Mouse (Mus musculus): Measurements from ENCODE around the gene Inpp4b. TPM values are rescaled to one million over a fixed set of nuclear protein-coding genes. Genes with fewer than 3 reads are reported as not detected.

Gene Inpp4b
- polyA plus RNA-seq, 1 experiment: 2.7 TPM

DNA sequence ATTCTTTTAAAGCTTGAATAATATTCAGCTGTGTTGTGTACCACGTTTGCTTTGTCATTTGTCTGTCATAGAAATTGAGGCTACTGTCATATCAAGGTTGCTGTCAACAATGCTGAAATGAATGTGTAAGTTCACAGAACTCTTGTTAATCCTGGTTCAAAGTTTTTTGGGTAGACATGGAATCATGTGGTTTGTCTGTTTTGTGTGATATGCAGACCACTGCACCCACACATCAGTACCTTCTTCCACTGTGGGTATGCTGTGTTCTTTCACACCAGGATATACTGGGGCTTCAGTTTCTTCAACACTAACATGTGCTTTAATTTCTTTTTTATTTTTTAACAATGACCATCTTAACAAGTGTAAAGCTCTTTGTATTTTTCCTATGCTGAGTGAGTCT lies 220.0 kb downstream of the Inpp4b start:
- TF ChIP-seq CTCF (IDR thresholded peaks at IDR 0.05; ENCODE audit: extremely low read depth, insufficient read depth, low read length): no peak
- TF ChIP-seq POLR2A (IDR thresholded peaks at IDR 0.05; ENCODE audit: extremely low read depth, insufficient read depth, low read length): no peak
- no peak overlapping the region for H3K27ac ChIP-seq (ENCODE audit: insufficient read depth, low read length)
- no peaks in the 10 kb centered on the region for H3K4me1 ChIP-seq (ENCODE audit: control insufficient read depth, insufficient read depth, low read length)
- H3K4me3 ChIP-seq (ENCODE audit: insufficient read depth, low read length): no peak overlapping the region

DNA sequence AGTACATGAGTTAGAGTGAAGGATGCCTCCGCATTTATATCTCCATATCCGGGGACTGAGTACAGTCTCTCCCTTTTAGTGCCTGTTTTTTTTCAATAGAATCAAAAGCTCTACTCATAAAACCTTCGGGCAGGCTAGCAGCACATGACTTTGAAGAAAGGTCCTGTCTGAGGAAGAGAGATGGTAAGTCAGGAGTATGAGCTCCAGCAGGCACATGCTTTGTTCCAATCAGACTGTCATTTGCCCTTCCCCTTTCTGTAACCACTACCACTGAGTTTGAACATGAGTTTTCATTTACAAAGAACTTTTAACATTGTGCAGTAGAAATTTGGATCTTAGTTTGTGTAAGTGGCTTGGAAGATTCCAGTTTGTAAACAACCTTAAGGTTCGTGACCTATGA lies 223.1 kb downstream of the Inpp4b start:
- Histone ChIP-seq H3K27ac (ENCODE audit: insufficient read depth, low read length) (no peak overlapping the region), H3K4me1 (ENCODE audit: control insufficient read depth, insufficient read depth, low read length) (no peaks in the 10 kb centered on the region), H3K4me3 (ENCODE audit: insufficient read depth, low read length) (no peak overlapping the region)
- TF ChIP-seq CTCF (IDR thresholded peaks at IDR 0.05; ENCODE audit: extremely low read depth, insufficient read depth, low read length) (no peak), POLR2A (IDR thresholded peaks at IDR 0.05; ENCODE audit: extremely low read depth, insufficient read depth, low read length) (no peak)

DNA sequence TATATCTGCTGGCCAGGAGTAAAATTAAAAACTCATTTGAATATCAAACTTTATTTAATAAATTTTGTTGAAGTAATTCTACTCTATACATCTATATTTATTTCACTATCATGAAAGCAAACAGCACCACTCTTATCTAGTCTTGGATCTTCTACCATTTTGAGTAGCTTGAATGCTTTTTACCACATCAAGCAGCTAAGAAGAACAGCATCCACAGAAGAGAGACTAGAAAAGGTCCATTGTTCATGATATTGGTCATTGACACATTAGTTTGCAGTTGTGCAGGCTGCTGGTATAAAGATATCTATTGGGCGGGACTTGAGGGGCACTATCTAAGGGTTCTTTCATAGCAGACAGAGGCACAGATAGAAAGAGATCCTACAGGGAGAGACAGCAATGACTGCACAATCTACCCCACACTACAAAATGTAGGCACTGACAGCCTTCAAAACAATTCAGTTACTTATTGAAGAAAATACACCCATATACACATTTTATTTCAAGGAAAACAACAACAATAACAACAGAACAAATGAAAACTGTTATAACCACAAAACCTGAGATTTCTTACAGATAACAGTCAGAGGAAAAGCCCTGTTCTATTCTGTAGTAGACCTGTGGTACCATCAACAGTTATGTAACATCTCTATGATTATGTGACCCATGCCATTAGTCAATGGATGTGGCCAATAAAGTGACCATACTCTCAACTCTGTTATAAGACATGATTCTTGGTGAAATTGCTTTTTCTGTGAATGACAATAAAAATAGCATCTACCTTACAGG lies 230.2 kb downstream of the Inpp4b start:
- no peak for TF ChIP-seq POLR2A (IDR thresholded peaks at IDR 0.05; ENCODE audit: extremely low read depth, insufficient read depth, low read length)
- Histone ChIP-seq H3K27ac (ENCODE audit: insufficient read depth, low read length) (no peak overlapping the region), H3K4me1 (ENCODE audit: control insufficient read depth, insufficient read depth, low read length) (no peaks in the 10 kb centered on the region), H3K4me3 (ENCODE audit: insufficient read depth, low read length) (no peak overlapping the region)

DNA sequence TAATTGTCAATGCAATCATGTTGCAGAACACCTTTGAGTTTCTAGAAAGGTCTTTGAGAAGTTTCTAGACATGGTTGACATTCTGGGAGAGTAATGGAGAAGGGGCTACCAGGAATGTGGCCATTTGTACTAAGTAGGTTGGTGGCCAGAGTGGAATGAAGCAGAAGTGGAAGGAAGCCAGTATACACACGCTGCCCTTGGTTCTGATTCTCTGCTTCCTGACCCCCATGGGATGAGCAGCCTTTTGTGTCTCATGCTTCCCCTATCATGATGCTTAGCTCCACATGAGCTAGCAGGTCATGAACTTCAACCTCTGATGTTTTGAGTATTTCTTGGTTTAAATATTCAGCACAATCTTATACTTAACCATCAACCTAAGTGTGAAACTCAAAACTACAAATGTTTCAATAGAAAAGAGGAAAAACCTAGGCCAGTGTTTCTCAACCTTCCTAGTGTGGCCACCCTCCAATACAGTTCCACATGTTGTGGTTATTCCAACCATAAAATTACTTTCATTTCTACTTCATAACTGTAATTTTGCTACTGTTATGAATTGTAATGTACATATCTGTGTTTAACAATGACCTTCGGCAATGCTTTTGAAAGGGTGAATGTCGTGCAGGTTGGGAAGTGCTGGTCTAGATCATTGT lies 233.0 kb downstream of the Inpp4b start:
- Histone ChIP-seq H3K27ac (ENCODE audit: insufficient read depth, low read length) (no peak overlapping the region), H3K4me1 (ENCODE audit: control insufficient read depth, insufficient read depth, low read length) (no peaks in the 10 kb centered on the region), H3K4me3 (ENCODE audit: insufficient read depth, low read length) (no peak overlapping the region)
- TF ChIP-seq POLR2A (IDR thresholded peaks at IDR 0.05; ENCODE audit: extremely low read depth, insufficient read depth, low read length) (no peak), CTCF (IDR thresholded peaks at IDR 0.05; ENCODE audit: extremely low read depth, insufficient read depth, low read length) (no peak)

DNA sequence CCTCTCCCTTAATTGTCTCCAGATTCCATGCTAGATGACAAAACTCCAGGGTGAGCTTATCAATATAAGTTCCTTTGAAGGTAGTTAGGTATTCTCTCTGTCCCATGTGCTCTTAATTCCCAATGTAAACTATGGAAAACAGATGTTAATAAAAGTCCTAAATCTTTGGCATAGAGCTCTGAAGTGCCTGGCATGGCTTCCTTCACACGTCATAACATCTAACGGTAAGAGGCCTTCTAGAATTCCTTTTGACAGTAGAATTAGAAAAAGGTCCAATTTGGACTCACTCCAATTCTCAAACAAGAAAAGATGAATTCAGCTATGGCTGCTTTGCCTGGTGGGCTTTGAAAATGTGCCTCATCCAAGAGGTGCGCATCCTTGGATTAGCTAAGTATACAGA lies 236.6 kb downstream of the Inpp4b start:
- Histone ChIP-seq H3K27ac (ENCODE audit: insufficient read depth, low read length) (no peak overlapping the region), H3K4me1 (ENCODE audit: control insufficient read depth, insufficient read depth, low read length) (no peaks in the 10 kb centered on the region), H3K4me3 (ENCODE audit: insufficient read depth, low read length) (no peak overlapping the region)
- TF ChIP-seq POLR2A (IDR thresholded peaks at IDR 0.05; ENCODE audit: extremely low read depth, insufficient read depth, low read length): no peak
- no peak for TF ChIP-seq CTCF (IDR thresholded peaks at IDR 0.05; ENCODE audit: extremely low read depth, insufficient read depth, low read length)

DNA sequence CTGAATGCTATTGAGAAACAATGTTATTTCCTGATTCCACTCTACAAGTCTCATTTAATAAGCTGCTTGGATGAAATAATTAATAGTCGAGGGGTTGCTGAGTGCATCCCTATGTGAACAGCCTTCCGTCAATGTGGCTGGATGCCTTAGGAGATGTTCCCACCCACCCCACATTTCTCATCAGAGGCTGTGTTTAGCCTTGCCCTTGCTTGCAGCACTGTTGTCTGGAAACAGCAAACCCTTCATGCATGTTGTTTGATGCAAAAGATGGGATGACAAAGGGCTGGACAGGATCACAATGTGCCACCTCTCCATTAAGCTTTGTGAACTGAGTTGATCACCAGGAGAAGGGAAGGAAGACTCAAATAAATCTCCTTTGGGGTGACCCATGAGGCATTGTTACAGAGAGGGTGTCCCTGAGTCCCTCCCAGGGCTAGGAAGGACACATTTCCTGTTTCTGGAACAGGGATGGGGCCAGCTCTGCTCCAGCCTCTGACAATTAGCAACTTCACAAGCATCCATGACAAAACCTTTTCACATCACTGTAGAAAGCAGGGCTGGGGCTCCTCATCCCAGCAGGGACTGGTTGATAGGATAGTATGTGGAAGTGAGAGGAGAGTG lies 239.6 kb downstream of the Inpp4b start:
- TF ChIP-seq CTCF (IDR thresholded peaks at IDR 0.05; ENCODE audit: extremely low read depth, insufficient read depth, low read length) (no peak), POLR2A (IDR thresholded peaks at IDR 0.05; ENCODE audit: extremely low read depth, insufficient read depth, low read length) (no peak)
- no peaks in the 10 kb centered on the region for H3K4me1 ChIP-seq (ENCODE audit: control insufficient read depth, insufficient read depth, low read length)
- H3K4me3 ChIP-seq (ENCODE audit: insufficient read depth, low read length): no peak overlapping the region

DNA sequence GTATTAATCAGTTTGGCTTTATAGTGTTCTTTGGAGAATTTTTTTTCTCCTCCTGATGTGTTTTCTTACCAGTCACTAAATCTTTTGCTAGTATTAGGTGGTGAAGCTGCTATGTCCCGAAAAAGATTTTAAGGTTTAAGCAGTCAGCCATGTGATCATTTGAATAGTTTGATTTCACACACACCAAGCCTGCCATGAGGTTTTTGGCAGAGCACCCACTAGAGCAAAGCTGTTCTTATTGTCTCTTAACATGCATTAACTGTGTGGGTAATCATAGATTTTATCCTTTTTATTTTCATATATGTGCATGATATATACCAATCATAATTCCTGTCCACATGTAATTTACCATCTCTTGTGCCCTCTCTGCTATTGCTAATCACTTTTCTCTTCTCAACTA lies 240.6 kb downstream of the Inpp4b start:
- Histone ChIP-seq H3K4me3 (ENCODE audit: insufficient read depth, low read length) (no peak overlapping the region), H3K4me1 (ENCODE audit: control insufficient read depth, insufficient read depth, low read length) (no peaks in the 10 kb centered on the region), H3K27ac (ENCODE audit: insufficient read depth, low read length) (no peak overlapping the region)
- no peak for TF ChIP-seq POLR2A (IDR thresholded peaks at IDR 0.05; ENCODE audit: extremely low read depth, insufficient read depth, low read length)
- TF ChIP-seq CTCF (IDR thresholded peaks at IDR 0.05; ENCODE audit: extremely low read depth, insufficient read depth, low read length): no peak

More for the DNA sequence above, 239.6 kb downstream of the Inpp4b start:
- H3K27ac ChIP-seq (ENCODE audit: insufficient read depth, low read length): no peak overlapping the region

DNA sequence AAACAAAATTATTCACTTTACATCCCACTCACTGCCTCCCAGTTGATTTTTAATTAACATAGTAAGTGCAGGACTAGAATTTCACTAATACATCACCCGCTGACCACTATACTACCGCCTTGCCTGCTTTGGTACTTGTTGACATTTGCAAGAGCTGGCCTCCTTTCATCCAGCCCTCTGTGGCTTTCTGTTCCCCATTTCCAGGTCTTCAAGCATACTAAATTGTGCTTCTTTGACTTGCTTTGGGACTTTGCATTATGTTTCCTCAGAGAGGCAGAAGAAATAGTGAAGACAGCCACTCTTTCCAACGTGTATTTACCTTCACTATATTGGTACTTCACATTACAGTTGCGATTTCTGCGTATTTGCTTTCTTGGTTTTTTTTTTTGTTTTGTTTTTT lies 244.4 kb downstream of the Inpp4b start:
- no peaks in the 10 kb centered on the region for H3K4me1 ChIP-seq (ENCODE audit: control insufficient read depth, insufficient read depth, low read length)
- H3K4me3 ChIP-seq (ENCODE audit: insufficient read depth, low read length): no peak overlapping the region
- TF ChIP-seq CTCF (IDR thresholded peaks at IDR 0.05; ENCODE audit: extremely low read depth, insufficient read depth, low read length): no peak
- TF ChIP-seq POLR2A (IDR thresholded peaks at IDR 0.05; ENCODE audit: extremely low read depth, insufficient read depth, low read length): no peak
- no peak overlapping the region for H3K27ac ChIP-seq (ENCODE audit: insufficient read depth, low read length)

DNA sequence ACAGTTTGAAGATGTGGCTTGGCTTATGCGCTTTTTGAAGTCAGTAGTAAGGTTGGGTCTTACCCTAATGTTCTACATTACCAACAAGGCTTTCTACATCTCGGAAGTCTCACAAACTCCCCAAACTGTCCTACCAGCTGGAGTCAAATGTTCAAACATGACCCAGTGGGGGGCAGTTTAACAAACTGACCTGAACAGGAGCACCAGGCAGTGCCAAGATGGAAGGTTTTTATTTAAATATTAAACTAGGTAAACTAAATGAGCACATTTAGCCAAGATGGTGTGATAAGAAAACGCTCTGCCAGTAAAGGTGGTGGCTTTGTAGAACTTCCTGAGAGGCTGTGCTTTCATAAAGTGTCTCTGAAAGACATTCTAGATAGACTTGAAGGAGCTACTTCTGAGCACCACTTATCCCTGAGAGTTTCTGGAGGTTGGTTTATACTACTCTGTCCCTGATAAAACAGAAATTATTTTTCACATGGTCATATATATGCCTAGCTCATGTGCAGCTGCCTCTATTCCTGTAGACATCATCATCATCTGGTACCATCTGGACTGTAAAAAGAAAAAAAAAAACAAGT lies 251.9 kb downstream of the Inpp4b start:
- no peak overlapping the region for H3K4me3 ChIP-seq (ENCODE audit: insufficient read depth, low read length)
- H3K27ac ChIP-seq (ENCODE audit: insufficient read depth, low read length): no peak overlapping the region
- TF ChIP-seq POLR2A (IDR thresholded peaks at IDR 0.05; ENCODE audit: extremely low read depth, insufficient read depth, low read length) (no peak), CTCF (IDR thresholded peaks at IDR 0.05; ENCODE audit: extremely low read depth, insufficient read depth, low read length) (no peak)
- H3K4me1 ChIP-seq (ENCODE audit: control insufficient read depth, insufficient read depth, low read length): no peaks in the 10 kb centered on the region

Data from cortical plate, adult 2 months (tissue).